Mouse (Mus musculus) adrenal gland, adult 10 weeks (tissue): ENCODE measurements around the gene Nlgn3. TPM values are rescaled to one million over a fixed set of nuclear protein-coding genes. Genes with fewer than 3 reads are reported as not detected.

Experiments used
- polyA plus RNA-seq: library from polyadenylated mRNA; stranded (reverse); fragments of 350-450 nt; fragmentation: Illumina TruSeq; extraction: RNeasy Lipid Tissue Mini Kit (QIAGEN cat#74804); gene quantifications from one replicate; pipeline ENCODE4 v1.2.3, GENCODE M21; 2014; ENCODE audit warnings: low read depth, low replicate concordance

Nlgn3 gene
- polyA plus RNA-seq: 3.4 TPM

DNA sequence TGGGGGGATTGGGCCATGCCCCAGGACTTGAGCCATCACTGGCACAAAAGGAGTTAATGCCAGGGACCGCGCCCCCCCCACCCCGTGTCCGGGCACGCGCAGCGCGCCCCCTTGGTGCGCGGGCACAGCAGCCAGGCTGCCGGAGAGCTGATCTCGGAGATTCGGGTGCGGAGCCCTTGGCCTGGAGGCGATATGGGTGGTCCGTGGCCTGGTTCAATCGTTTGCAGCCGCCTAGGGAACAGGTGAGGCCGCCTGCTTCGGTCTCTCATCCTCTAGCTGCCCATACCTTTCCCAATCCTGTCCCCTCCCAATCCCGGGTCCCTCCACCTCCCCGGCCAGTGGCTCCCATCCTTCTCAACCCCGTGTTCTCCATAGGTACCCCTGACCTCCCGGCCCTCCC is at the start of gene Nlgn3:
Gene Nlgn3 (plus strand): TSS at position 114 of the 400 bp plus-strand sequence.

DNA sequence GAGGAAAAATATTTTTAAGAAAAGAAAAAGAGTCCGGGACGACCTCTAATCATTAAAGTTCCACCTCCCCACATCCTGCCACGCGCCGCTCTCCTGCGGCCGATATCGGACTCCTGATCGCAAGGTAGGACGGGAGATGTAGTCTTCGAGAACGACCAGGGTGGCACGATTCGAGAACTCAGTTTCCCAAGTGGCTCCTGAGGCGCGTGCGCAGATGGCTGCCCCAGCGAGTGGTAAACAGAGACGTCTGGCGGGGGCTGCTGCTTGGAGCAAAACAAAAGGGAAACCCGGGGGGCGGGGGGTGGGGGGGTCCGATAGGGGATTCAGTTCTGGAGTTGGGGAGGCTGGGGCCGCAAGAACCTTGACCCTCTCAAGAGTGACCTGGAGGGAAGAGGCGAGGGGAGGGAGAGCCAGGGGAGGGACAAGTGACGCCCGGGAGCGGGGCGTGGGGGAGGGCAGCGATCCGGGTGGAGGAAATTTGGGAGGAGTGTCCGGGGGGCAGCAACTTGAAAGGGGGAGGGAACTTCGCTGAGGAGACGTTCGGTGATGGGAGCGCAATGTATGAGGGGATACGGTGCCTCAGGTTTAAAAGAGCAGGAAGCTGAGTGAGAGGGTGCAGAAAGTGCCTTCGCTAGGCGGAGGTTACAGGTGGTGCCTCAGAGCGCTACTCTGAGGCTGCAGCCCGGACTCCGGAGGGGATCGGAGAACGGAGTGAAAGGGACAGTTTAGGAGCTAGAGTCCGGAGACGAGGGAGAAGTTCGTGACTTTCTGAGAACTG is 44.8 kb upstream of the Nlgn3 start, which contains the start of gene Foxo4:
Gene Foxo4 (plus strand): TSS at position 577 of the 778 bp plus-strand sequence.

DNA sequence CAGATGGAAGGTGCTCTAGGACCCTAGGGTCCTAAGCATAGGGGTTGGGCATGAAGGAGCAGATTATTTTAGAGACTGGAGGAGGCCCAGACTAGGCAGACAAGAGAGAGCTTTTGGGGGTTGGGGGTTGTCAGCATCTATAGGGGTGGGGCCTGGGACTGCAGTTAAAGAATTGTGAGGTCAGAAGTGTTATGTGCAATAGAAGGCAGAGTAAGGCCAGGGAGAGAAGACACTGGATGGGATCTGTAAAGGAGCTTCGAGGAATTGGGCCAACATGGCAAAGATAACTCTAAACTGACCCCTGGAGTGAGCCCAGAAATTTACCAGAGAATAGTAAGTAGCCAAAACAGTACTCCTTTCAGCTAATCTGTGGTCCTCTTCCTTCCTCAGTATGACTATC is 35.1 kb upstream of the Nlgn3 start, which contains the start of gene Gm614:
Gene Gm614 (minus strand): TSS at position 101 of the 400 bp plus-strand sequence.

DNA sequence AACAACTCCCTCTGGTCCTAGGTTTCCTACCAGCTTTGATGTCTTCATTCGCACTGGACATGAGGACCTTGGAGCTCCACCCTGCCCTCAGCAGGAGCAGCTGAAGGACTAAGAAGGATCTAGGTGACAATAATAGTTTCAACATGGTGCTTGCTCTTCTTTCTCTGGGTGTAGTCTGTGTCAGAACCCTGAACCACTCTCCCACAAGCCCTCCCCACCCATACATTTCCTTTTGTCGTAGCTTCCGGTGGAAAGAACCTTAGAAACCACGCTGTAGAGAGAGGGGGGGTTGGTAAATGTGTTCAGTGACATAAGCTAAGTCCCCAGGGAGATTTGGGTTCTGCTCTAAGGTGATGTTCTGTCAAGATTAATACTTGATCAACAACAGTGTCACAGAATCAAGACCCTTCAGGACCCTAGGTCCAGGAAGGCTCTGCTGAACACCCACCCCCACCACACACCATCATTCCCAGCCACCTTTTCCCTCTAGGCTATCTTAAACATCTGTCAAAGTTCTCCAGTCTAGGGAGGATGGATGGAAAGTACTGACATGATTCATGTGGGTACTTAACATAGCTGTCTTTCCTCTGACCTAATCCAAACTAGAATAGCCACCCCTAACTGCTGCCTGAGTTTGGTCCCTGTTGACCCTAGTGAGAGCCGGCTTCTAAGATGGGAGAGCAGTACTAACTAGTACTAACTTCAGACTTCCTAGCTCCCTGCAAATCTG is 30.8 kb upstream of the Nlgn3 start, which contains the start of gene Il2rg:
Gene Il2rg (minus strand): TSS at position 231 of the 730 bp plus-strand sequence.

DNA sequence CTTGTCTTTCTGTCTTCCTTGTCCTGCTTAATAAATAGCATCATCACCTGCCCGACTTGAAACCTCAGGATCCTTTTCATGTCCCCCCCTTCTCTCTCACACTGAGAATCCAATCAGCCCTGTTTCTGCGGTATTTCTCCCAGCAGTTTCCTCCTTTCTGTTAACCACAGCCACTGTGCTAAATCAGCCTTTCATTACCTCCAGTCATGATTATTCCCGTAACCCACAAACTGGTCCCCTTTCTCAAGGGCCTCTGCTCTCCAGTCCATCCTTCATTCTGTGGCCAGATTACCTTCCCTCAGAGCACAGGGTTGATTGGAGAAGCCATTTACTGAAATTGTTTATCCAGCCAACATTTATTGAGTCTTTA is 30.2 kb upstream of the Nlgn3 start, which contains the start of gene Gm20489:
Gene Gm20489 (minus strand): TSS at position 269 of the 370 bp plus-strand sequence.

DNA sequence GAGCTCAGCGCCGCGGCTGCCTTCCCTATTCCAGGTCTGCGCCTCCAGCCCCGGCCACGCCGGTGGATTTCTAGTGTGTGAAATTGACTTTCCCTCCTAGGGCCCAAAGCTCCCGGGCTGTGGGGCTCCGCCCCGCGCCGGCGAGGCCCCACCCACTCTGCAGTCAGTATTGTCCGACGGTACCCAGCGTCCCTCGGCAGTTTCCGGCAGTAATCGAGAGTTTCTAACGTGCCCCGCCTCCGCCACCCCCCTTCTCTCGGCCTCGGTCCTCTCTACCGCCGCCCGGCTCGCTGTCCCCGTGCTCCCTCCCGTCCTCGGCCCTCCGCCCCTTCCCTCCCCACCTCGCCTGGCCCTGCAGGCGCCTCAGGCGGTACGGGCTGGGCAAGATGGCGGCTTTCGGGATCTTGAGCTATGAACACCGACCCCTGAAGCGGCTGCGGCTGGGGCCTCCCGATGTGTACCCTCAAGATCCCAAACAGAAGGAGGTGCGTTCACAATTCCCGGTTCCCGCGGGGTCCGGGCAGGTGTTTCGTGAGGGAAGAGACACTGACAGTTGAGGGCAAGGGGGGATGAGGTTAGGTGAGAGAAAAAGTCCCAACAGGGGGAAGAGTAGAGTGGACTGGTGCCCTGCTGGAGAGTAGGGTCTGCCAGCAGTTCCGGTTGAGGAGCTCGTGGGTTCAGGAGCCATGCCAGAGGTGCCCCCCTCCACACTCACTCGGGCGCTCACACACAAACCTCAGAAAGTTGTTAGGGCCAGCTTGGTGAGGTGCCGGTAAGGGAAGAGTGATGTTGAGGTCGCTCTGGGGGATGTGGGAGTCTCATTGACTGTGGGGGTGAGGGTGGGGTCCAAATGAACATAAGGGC is 24.9 kb upstream of the Nlgn3 start, which contains the start of gene Med12:
Gene Med12 (plus strand): TSS at position 156 of the 864 bp plus-strand sequence.

Other genes starting within 250 kb of the Nlgn3 start
- not detected for gene Tex11, start 239.5 kb upstream of the Nlgn3 start, polyA plus RNA-seq
- gene Slc7a3, start 213.1 kb upstream of the Nlgn3 start, polyA plus RNA-seq: 0.52 TPM
- 56.7 TPM for gene Snx12, start 76.6 kb upstream of the Nlgn3 start, polyA plus RNA-seq
- gene Foxo4, start 44.6 kb upstream of the Nlgn3 start, polyA plus RNA-seq: 13.6 TPM
- not detected for gene Gm614, start 35.2 kb upstream of the Nlgn3 start, polyA plus RNA-seq
- 15.6 TPM for gene Il2rg, start 30.9 kb upstream of the Nlgn3 start, polyA plus RNA-seq
- not detected for gene Gm20489, start 30.1 kb upstream of the Nlgn3 start, polyA plus RNA-seq
- 4.1 TPM for gene Med12, start 25.1 kb upstream of the Nlgn3 start, polyA plus RNA-seq
- not detected for gene Gjb1, start 77.2 kb downstream of the Nlgn3 start, polyA plus RNA-seq
- 93.1 TPM for gene Zmym3, start 121.7 kb downstream of the Nlgn3 start, polyA plus RNA-seq
- gene Nono, start 130.2 kb downstream of the Nlgn3 start, polyA plus RNA-seq: 358 TPM
- gene Itgb1bp2, start 149.9 kb downstream of the Nlgn3 start, polyA plus RNA-seq: 0.47 TPM
- 81.5 TPM for gene Taf1, start 233.6 kb downstream of the Nlgn3 start, polyA plus RNA-seq